Mouse (Mus musculus) brain, embryonic 14.5 days (tissue): ENCODE measurements at regions not wholly inside any gene's neighbourhood (a gene's known extent, or its start where the extent isn't known, plus 50 kb on each side); places are given as distances from the start of the nearest gene placed in this dataset.

ENCODE experiments used
- CTCF ChIP-seq: fragments of 200-500 bp; IDR thresholded peaks from 2 replicates; pipeline ENCODE4 v1.5.1; 2012; ENCODE audit warnings: inconsistent platforms, mild to moderate bottlenecking, moderate library complexity, borderline replicate concordance; ENCODE audit not compliant: insufficient read depth, insufficient read length; ENCODE audit errors: extremely low read depth
- POLR2A ChIP-seq: fragments of 200-500 bp; IDR thresholded peaks from 2 replicates; pipeline ENCODE4 v1.6.1; 2012; ENCODE audit warnings: mild to moderate bottlenecking, inconsistent platforms, borderline replicate concordance; ENCODE audit not compliant: poor library complexity, insufficient read depth, insufficient read length, severe bottlenecking; ENCODE audit errors: extremely low read depth

GRCm38 (mm10) chr1:185682458-185682750, 227.8 kb downstream of the Slc30a10 start:
- no peak for TF ChIP-seq CTCF
- no peak for TF ChIP-seq POLR2A
